Mouse (Mus musculus) Patski (cell line): Measurements from ENCODE around the gene Dhx35. TPM values are rescaled to one million over a fixed set of nuclear protein-coding genes. Genes with fewer than 3 reads are reported as not detected.

Experiments used
- ATAC-seq: fragments of 100-300 bp; one replicate; pipeline ENCODE4 v1.8.0; 2021
- CTCF ChIA-PET: fragments of 350-600 bp; sonication (Branson Sonifier 250); formaldehyde crosslinking; loops from one replicate; lab custom pipeline; 2022; ENCODE audit warnings: inconsistent platforms; lab: Charles Lee
- POLR2A ChIA-PET: fragments of 350-600 bp; sonication (Branson Sonifier 250); formaldehyde crosslinking; loops from one replicate; lab custom pipeline; 2022; ENCODE audit warnings: antibody characterized with exemption, inconsistent platforms; lab: Charles Lee
- DNase-seq: peaks from one replicate; pipeline ENCODE4 v3.0.0-alpha.2; 2011; ENCODE audit warnings: low read depth, low spot score
- H3K27me3 ChIP-seq: fragments of 371-371 bp; one replicate; pipeline ENCODE4 v1.5.1; 2021
- CTCF ChIP-seq: fragments of 100-300 bp; IDR thresholded peaks from one replicate; pipeline ENCODE4 v1.5.1; 2021
- in situ Hi-C: fragments of 300-500 bp; cut with MboI; formaldehyde crosslinking; loops from 3 replicates; pipeline ENCODE4 v1.11.1; 2018; ENCODE audit warnings: low pct_unique_long_range_greater_than_20kb, mixed read lengths
- polyA plus RNA-seq: library from polyadenylated mRNA; unstranded; gene quantifications from one replicate; pipeline ENCODE4 v1.2.3, GENCODE M21; 2021

The Dhx35 gene
- polyA plus RNA-seq, 1 experiment from 2014 or later = 20.8 TPM

GRCm38 (mm10) chr2:158799328-158799727 lies 4.7 kb downstream of the Dhx35 start:
- in situ Hi-C loops = no loop called here
- no peak for ATAC-seq
- CTCF ChIA-PET = interaction anchor here (0.9 kb wide), 1 partner anchor 16 kb away, joined by 3 read pairs; no protein-coding TSS in a partner anchor
- H3K27me3 ChIP-seq = no peaks in the 10 kb centered on the region
- POLR2A ChIA-PET = interaction anchor here (0.7 kb wide), 1 partner anchor 39 kb away, joined by 3 read pairs; no protein-coding TSS in a partner anchor
- no peak for DNase-seq
- TF ChIP-seq CTCF = no peak

GRCm38 (mm10) chr2:158800788-158801187 lies 6.2 kb downstream of the Dhx35 start:
- POLR2A ChIA-PET = no interaction called here
- TF ChIP-seq CTCF = no peak
- no peak for ATAC-seq
- in situ Hi-C loops = no loop called here
- no peaks in the 10 kb centered on the region for H3K27me3 ChIP-seq
- CTCF ChIA-PET = no interaction called here
- DNase-seq = no peak

GRCm38 (mm10) chr2:158803575-158803974 lies 9.0 kb downstream of the Dhx35 start:
- no peak for ATAC-seq
- ChIA-PET POLR2A (no interaction called here), CTCF (no interaction called here)
- H3K27me3 ChIP-seq = no peaks in the 10 kb centered on the region
- no peak for TF ChIP-seq CTCF
- no peak for DNase-seq
- in situ Hi-C loops = no loop called here

- in situ Hi-C loops = no loop called here
- no peak for TF ChIP-seq CTCF
- peak; percentile 38 for DNase-seq
- ChIA-PET CTCF (interaction anchor here (0.6 to 1.0 kb wide), 3 partner anchors 9 to 16 kb away, joined by 3 to 5 read pairs (median 3); no protein-coding TSS in a partner anchor), POLR2A (no interaction called here)
- no peaks in the 10 kb centered on the region for H3K27me3 ChIP-seq
- ATAC-seq = peak; percentile 71
These were observed 21.1 kb downstream of the Dhx35 start for GRCm38 (mm10) chr2:158815686-158816085.

- CTCF ChIA-PET = interaction anchor here (0.7 to 1.0 kb wide), 2 partner anchors 9 to 12 kb away, joined by 3 to 5 read pairs; no protein-coding TSS in a partner anchor
- DNase-seq (no peak), ATAC-seq (no peak)
- H3K27me3 ChIP-seq = no peaks in the 10 kb centered on the region
- POLR2A ChIA-PET = no interaction called here
- in situ Hi-C loops = no loop called here
- TF ChIP-seq CTCF = no peak
These were observed 21.6 kb downstream of the Dhx35 start for GRCm38 (mm10) chr2:158816239-158816638.

- ChIA-PET CTCF (no interaction called here), POLR2A (no interaction called here)
- in situ Hi-C loops = no loop called here
- DNase-seq (no peak), ATAC-seq (no peak)
- no peak for TF ChIP-seq CTCF
- H3K27me3 ChIP-seq = no peaks in the 10 kb centered on the region
These were observed 23.1 kb downstream of the Dhx35 start for GRCm38 (mm10) chr2:158817708-158818107.

GRCm38 (mm10) chr2:158828124-158828523 lies 33.5 kb downstream of the Dhx35 start:
- POLR2A ChIA-PET = no interaction called here
- in situ Hi-C loops = loop anchor here (5.0 kb wide), 1 partner anchor 61 kb away; the partner anchor contains the start of gene Fam83d
- DNase-seq (no peak), ATAC-seq (no peak)
- CTCF ChIA-PET = interaction anchor here (0.7 to 1.2 kb wide), 2 partner anchors 13 kb away, joined by 3 to 4 read pairs; no protein-coding TSS in a partner anchor
- no peaks in the 10 kb centered on the region for H3K27me3 ChIP-seq
- TF ChIP-seq CTCF = no peak

- CTCF ChIA-PET = no interaction called here
- in situ Hi-C loops = loop anchor here (5.0 kb wide), 1 partner anchor 62 kb away; the partner anchor contains the start of gene Fam83d
- TF ChIP-seq CTCF = no peak
- DNase-seq = no peak
- ATAC-seq = no peak
- POLR2A ChIA-PET = interaction anchor here (1.2 kb wide), 1 partner anchor 16 kb away, joined by 3 read pairs; no protein-coding TSS in a partner anchor
- H3K27me3 ChIP-seq = no peaks in the 10 kb centered on the region
These were observed 35.1 kb downstream of the Dhx35 start for GRCm38 (mm10) chr2:158829746-158830145.

- DNase-seq = no peak
- no peak for ATAC-seq
These were observed 38.6 kb downstream of the Dhx35 start for GRCm38 (mm10) chr2:158833221-158833620.

GRCm38 (mm10) chr2:158833645-158834044 lies 39.0 kb downstream of the Dhx35 start:
- POLR2A ChIA-PET = no interaction called here
- in situ Hi-C loops = no loop called here
- no peak for TF ChIP-seq CTCF
- CTCF ChIA-PET = no interaction called here
- H3K27me3 ChIP-seq = no peaks in the 10 kb centered on the region
- DNase-seq (no peak), ATAC-seq (no peak)

More at GRCm38 (mm10) chr2:158833221-158833620, 38.6 kb downstream of the Dhx35 start:
- no peaks in the 10 kb centered on the region for H3K27me3 ChIP-seq
- ChIA-PET CTCF (no interaction called here), POLR2A (no interaction called here)
- no peak for TF ChIP-seq CTCF
- in situ Hi-C loops = no loop called here

GRCm38 (mm10) chr2:158843287-158843686 lies 48.7 kb downstream of the Dhx35 start:
- in situ Hi-C loops = no loop called here
- ChIA-PET CTCF (interaction anchor here (1.2 kb wide), 1 partner anchor 20 kb away, joined by 4 read pairs; no protein-coding TSS in a partner anchor), POLR2A (no interaction called here)
- no peaks in the 10 kb centered on the region for H3K27me3 ChIP-seq
- ATAC-seq (no peak), DNase-seq (no peak)
- TF ChIP-seq CTCF = no peak
